Mouse (Mus musculus) ES-E14 (cell line): ENCODE measurements around the gene Nop53. TPM values are rescaled to one million over a fixed set of nuclear protein-coding genes. Genes with fewer than 3 reads are reported as not detected.

Experiments
- DNase-seq: peaks from one replicate; pipeline ENCODE4 v3.0.0-alpha.2; 2013; ENCODE audit warnings: low read depth, low spot score
- H3K27ac ChIP-seq: 2 replicates; pipeline ENCODE4 v1.5.1; 2012; ENCODE audit warnings: low read depth, mild to moderate bottlenecking, low read length, moderate library complexity, mixed read lengths; ENCODE audit not compliant: poor library complexity, insufficient read depth, severe bottlenecking
- H3K36me3 ChIP-seq: 2 replicates; pipeline ENCODE4 v1.6.1; 2012; ENCODE audit warnings: mild to moderate bottlenecking, low read length, moderate library complexity, mixed read lengths; ENCODE audit not compliant: control insufficient read depth, poor library complexity, insufficient read depth, severe bottlenecking
- H3K4me1 ChIP-seq, 2 experiments: fragments of 150-350 bp in 1 of 2; sonication (generic) in 1 of 2; 2 replicates each; pipeline ENCODE4 v1.6.1; 2012; ENCODE audit warnings: low read length in 2 of 2, mild to moderate bottlenecking in 1 of 2, mixed read lengths in 1 of 2; ENCODE audit not compliant: control insufficient read depth in 2 of 2, insufficient read depth in 2 of 2, poor library complexity in 1 of 2
- H3K4me3 ChIP-seq, 2 experiments: fragments of 150-350 bp in 1 of 2; sonication (generic) in 1 of 2; 2 replicates each; pipeline ENCODE4 v1.5.1; 2012; ENCODE audit warnings: low read length in 2 of 2, low read depth in 1 of 2, mild to moderate bottlenecking in 1 of 2, mixed read lengths in 1 of 2; ENCODE audit not compliant: insufficient read depth in 1 of 2, poor library complexity in 1 of 2, severe bottlenecking in 1 of 2
- H3K9ac ChIP-seq: 2 replicates; pipeline ENCODE4 v1.6.1; 2012; ENCODE audit warnings: low read depth, mild to moderate bottlenecking, low read length, mixed read lengths; ENCODE audit not compliant: poor library complexity, insufficient read depth, severe bottlenecking
- H3K9me3 ChIP-seq: fragments of 150-350 bp; sonication (generic); 2 replicates; pipeline ENCODE4 v1.6.1; 2012; ENCODE audit warnings: low read depth, mild to moderate bottlenecking, low read length; ENCODE audit not compliant: control insufficient read depth, insufficient read depth
- CHD2 ChIP-seq: IDR thresholded peaks from 2 replicates; pipeline ENCODE4 v1.6.1; 2014; ENCODE audit warnings: mild to moderate bottlenecking, low read depth, low read length, inconsistent platforms
- HCFC1 ChIP-seq: IDR thresholded peaks from 2 replicates; pipeline ENCODE4 v1.6.1; 2012; ENCODE audit warnings: low read length, inconsistent platforms, borderline replicate concordance; ENCODE audit not compliant: insufficient read depth
- MAFK ChIP-seq: IDR thresholded peaks from 2 replicates; pipeline ENCODE4 v1.6.1; 2014; ENCODE audit warnings: mild to moderate bottlenecking, low read depth, low read length, inconsistent platforms; ENCODE audit not compliant: insufficient read depth
- ZC3H11A ChIP-seq: IDR thresholded peaks from 2 replicates; pipeline ENCODE4 v1.6.1; 2012; ENCODE audit warnings: low read depth, mild to moderate bottlenecking, inconsistent platforms, low read length, borderline replicate concordance
- ZNF384 ChIP-seq: IDR thresholded peaks from 2 replicates; pipeline ENCODE4 v1.6.1; 2012; ENCODE audit warnings: low read depth, low read length, inconsistent platforms
- in situ Hi-C, 2 experiments: fragments of 600-800 bp; cut with MboI; formaldehyde crosslinking; loops; one replicate each; pipeline ENCODE4 v1.15.1; 2025; ENCODE audit warnings: low sequenced_read_pairs in 2 of 2, inconsistent platforms in 1 of 2; ENCODE audit not compliant: unreplicated experiment in 2 of 2
- total RNA-seq: library from RNA; depleted of rRNA; stranded (reverse); fragments of 300-350 nt; gene quantifications from 2 replicates; pipeline ENCODE4 v1.2.3, GENCODE M21; 2012

The Nop53 gene
- total RNA-seq, 1 experiment, result 212 TPM

DNA sequence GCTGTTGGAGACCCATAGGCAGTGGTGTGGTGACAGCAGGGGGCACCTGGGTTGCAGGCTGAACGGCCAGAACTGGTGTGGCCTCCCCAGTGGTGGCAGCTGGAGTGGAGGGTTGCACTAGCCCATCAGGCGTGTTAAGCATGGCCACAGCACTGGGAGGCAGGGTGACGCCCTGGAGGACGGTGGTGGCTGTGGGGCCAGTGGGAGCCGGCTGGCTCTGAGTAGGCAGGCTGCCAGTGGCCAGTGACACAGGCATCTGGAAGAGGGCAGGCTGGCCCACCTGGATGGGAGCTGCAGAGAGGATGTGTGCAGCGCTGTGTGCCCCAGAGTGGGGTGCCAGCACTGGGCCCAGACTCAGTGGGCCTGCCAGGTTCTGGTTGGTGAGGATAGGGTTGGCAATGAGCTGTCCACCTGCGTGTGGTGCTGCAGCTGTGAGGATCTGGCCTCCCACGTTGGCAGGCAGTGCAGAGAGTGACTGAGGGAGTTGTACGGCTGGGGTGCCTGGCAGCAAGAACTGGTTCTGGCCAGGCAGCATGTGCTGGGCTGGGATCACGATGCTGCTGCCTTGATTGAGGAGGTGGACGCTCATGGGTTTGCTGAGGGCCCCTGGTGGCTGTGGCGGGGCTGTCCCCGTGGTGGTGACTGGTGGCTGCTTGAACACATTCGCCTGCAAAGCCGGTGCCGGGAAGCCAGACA, 41.9 kb upstream of the Nop53 start:
- Histone ChIP-seq H3K4me3 (no peak overlapping the region), H3K9me3 (no peaks in the 10 kb centered on the region), H3K36me3 (peaks cover 24% of the 10 kb centered on the region; the same call in 1 of the 2 replicates), H3K4me1 (peaks cover 1 to 6% of the 10 kb centered on the region in 2 experiments; a peak in 2 of 4 replicates), H3K9ac (no peak overlapping the region), H3K27ac (no peak overlapping the region)
- TF ChIP-seq ZC3H11A (no peak), MAFK (no peak), CHD2 (no peak), HCFC1 (no peak), ZNF384 (no peak)
- DNase-seq, result no peak
- in situ Hi-C loops, result no loop called here

DNA sequence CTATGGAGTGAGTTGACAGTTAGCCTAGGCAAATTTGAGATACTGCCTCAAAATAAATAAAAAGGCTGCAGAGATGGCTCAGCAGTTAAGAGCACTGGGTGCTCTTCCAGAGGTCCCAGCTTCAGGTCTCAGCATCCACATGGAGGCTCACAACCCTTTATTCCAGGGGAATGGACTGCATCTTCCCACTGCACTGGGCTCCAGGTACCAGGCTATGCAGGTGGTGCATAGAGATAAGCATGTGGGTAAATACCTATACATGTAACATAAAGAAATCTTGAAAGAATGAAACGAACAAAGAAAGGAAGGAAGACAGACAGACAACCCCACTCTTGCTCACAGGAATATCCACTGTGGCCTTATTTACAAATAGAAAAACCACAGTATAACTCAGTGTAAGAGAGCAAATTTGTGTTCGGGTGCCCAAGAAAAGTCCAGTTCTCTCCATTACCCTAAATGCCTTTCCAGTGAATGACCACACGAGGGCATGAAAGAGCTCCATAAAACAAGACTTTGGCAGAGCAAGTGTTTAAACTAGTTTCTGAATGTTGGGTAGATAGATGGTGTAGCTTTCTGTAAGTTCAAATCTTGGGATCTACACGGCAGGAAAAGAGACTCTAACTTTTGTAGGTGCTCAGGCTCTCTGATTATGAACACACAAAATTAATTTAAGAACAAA, 37.0 kb upstream of the Nop53 start:
- H3K9me3 ChIP-seq, result no peaks in the 10 kb centered on the region
- no peak overlapping the region for H3K27ac ChIP-seq
- TF ChIP-seq HCFC1 (no peak), ZNF384 (no peak), MAFK (no peak), ZC3H11A (peak; percentile 57; the same call in 1 of the 2 replicates), CHD2 (no peak)
- peaks cover 16% of the 10 kb centered on the region; the same call in 1 of the 2 replicates for H3K36me3 ChIP-seq
- no peak overlapping the region for H3K9ac ChIP-seq
- no peak overlapping the region for H3K4me3 ChIP-seq
- H3K4me1 ChIP-seq, result peaks cover 1 to 22% of the 10 kb centered on the region in 2 experiments; a peak in 3 of 4 replicates
- in situ Hi-C loops, result no loop called here
- DNase-seq, result no peak

DNA sequence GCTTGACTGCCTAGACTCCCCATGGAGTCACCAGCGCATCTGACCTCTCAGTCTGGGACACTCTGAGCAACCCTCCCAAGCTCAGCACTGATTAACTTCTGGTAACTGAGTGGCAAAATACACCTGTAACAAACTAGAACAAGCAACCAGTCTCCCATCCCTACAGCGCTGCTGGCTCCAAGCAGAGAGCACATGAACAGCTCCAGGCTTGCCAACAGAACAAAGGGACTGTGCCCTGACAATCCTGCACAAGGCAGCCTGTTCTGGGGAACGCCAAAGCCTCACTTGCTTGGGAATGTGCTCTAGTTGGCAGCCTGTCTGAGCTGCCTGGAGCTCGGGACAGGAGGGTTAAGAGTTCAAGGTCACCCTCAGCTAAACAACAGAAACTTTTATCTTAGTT, 35.7 kb upstream of the Nop53 start:
- Histone ChIP-seq H3K27ac (no peak overlapping the region; the same call in 1 of the 2 replicates), H3K9ac (no peak overlapping the region), H3K4me3 (no peak overlapping the region), H3K4me1 (peaks cover 1 to 23% of the 10 kb centered on the region in 2 experiments; a peak in 3 of 4 replicates), H3K36me3 (peaks cover 7% of the 10 kb centered on the region; the same call in 1 of the 2 replicates), H3K9me3 (no peaks in the 10 kb centered on the region)
- TF ChIP-seq CHD2, result no peak
- TF ChIP-seq ZC3H11A, result no peak
- TF ChIP-seq ZNF384, result no peak
- DNase-seq, result no peak
- in situ Hi-C loops, result no loop called here

DNA sequence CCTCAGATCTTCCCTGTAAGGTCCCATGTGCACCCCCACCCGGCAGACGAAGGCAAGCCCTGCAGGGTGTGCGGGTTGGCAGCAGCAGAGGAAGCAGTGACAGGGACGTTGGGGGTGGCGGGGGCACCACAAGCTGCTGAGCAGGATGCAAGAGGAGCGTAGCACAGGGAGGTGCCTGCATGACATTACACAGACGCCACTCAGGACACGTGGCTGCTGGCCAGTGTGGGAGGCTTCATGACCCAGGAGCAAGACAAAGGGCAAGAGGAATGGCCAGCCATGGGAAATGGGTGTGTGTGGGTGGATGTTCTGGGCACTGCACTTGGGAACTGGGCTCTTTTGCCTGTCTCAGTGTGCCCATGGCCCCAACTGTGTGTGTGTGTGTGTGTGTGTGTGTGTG, 34.4 kb upstream of the Nop53 start:
- no peaks in the 10 kb centered on the region for H3K9me3 ChIP-seq
- H3K27ac ChIP-seq, result no peak overlapping the region
- in situ Hi-C loops, result no loop called here
- DNase-seq, result no peak
- TF ChIP-seq ZNF384, result no peak
- no peak for TF ChIP-seq HCFC1
- no peak for TF ChIP-seq CHD2
- no peak for TF ChIP-seq MAFK
- no peak for TF ChIP-seq ZC3H11A
- H3K4me3 ChIP-seq, result no peak overlapping the region
- peaks cover 0 to 30% of the 10 kb centered on the region in 2 experiments; a peak in 2 of 4 replicates for H3K4me1 ChIP-seq
- no peak overlapping the region for H3K9ac ChIP-seq
- H3K36me3 ChIP-seq, result peaks cover 7% of the 10 kb centered on the region; the same call in 1 of the 2 replicates
